Mouse (Mus musculus) Patski (cell line): ENCODE data around the gene Meiob. TPM values are rescaled to one million over a fixed set of nuclear protein-coding genes. Genes with fewer than 3 reads are reported as not detected.

ENCODE experiments used
- ATAC-seq: fragments of 100-300 bp; one replicate; pipeline ENCODE4 v1.8.0; 2021
- CTCF ChIA-PET: fragments of 350-600 bp; sonication (Branson Sonifier 250); formaldehyde crosslinking; loops from one replicate; lab custom pipeline; 2022; ENCODE audit warnings: inconsistent platforms; lab: Charles Lee
- POLR2A ChIA-PET: fragments of 350-600 bp; sonication (Branson Sonifier 250); formaldehyde crosslinking; loops from one replicate; lab custom pipeline; 2022; ENCODE audit warnings: antibody characterized with exemption, inconsistent platforms; lab: Charles Lee
- DNase-seq: peaks from one replicate; pipeline ENCODE4 v3.0.0-alpha.2; 2011; ENCODE audit warnings: low read depth, low spot score
- H3K27me3 ChIP-seq: fragments of 371-371 bp; one replicate; pipeline ENCODE4 v1.5.1; 2021
- CTCF ChIP-seq: fragments of 100-300 bp; IDR thresholded peaks from one replicate; pipeline ENCODE4 v1.5.1; 2021
- in situ Hi-C: fragments of 300-500 bp; cut with MboI; formaldehyde crosslinking; loops from 3 replicates; pipeline ENCODE4 v1.11.1; 2018; ENCODE audit warnings: low pct_unique_long_range_greater_than_20kb, mixed read lengths
- polyA plus RNA-seq: library from polyadenylated mRNA; unstranded; gene quantifications from one replicate; pipeline ENCODE4 v1.2.3, GENCODE M21; 2021

Gene Meiob
- polyA plus RNA-seq, 1 experiment from 2014 or later = 0.09 TPM

DNA sequence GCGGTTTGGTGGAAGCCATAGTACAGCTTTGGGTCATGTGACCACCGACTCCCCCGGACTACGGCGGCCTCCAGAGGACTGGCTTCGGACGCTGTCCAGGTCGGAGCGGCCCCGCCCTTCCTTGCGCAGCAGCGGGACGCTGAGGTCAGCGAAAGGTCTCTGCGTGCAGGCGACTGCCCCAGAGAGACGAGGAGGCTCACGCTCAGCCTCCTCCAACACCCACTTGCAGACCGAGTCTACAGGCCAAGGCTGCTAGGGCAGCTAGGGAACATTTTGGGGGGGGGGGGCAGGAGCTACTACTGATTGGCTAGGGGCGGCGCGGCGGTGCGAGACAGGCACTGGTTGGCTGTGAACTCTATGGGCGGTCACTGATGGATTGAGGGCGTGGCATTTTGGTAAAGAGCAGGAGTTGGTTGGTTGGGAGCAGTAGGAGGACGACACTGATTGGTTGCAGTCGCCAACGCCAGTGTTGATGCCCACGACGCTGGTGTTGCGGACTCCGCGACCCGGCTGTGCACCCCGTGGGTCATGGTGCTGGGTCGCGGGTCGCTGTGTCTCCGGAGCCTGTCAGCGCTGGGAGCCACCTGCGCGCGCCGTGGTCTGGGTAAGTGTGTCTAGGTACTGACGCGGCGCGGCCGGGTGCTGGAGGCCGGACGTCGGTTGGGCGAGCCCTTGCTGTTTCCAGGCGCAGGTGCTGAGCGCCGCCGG lies 46.1 kb downstream of the Meiob start, which contains the start of gene Fahd1:
Fahd1 (minus strand) TSS at position 300 of the 708 bp plus-strand sequence.
- DNase-seq (peak; percentile 86), ATAC-seq (peak; percentile 97)
- no peaks in the 10 kb centered on the region for H3K27me3 ChIP-seq
- TF ChIP-seq CTCF = no peak
- in situ Hi-C loops = no loop called here
- ChIA-PET CTCF (interaction anchor here (1.0 to 1.6 kb wide), 3 partner anchors 10 to 32 kb away, joined by 3 read pairs; partner anchors contain the start of gene Hagh), POLR2A (interaction anchor here (0.9 to 1.4 kb wide), 6 partner anchors 10 to 47 kb away, joined by 3 to 5 read pairs (median 3); partner anchors contain the start of genes Eme2 and Mrps34)

DNA sequence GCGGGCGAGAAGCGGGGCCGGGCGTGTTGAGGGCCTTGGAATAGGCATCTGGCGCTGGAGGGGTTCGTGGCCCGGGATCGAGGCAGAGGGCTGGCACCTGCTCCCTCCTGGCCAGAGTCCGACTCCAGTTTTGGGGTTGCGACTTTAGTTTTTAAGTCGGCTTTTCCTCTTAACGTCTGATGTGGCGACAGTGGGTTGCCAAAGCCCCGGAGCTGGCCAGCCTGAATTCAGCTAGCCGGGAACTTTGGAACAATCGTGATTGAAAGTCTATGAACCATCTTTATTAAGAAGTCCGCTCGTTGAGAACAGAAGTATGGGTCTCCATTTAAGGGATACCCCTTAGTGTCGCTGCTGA lies 46.7 kb downstream of the Meiob start:
- TF ChIP-seq CTCF = no peak
- POLR2A ChIA-PET = interaction anchor here (1.0 to 1.3 kb wide), 3 partner anchors 12 to 46 kb away, joined by 3 to 5 read pairs (median 3); no protein-coding TSS in a partner anchor

DNA sequence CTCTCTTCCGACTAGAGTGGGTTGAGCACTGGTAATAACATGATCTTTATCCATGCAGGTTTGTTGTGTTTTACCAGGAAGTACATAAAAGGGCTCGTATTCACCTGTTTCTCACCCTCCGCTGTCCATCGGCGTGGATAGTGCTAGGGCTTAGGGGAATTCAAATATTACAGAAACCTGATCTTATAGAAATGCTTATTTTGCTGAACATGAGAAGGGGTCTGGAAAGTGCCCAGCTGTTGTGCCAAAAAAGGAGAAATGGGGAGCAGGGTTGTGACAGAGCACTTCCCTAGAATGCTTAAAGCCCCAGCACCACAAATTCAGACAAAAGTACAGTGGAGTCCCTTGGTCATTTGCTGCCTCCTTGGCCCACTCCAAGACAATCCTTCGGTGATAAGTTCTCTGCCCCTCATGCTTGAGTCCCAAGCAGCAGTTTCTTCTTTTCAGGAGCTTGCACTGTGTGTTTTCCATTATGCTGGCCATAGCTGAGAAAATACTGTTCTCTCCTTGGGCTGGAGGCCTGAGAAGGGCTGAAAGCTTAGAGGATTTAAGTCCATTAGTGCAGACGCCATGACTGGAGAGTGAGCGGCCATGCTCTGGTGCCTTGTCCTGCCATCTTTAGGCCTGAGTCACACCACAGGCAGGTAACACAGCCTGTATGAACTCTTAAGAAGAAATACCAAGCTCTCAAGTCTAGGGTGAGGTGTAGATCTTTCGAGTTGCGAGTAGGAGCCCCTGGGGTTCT lies 47.5 kb downstream of the Meiob start:
- in situ Hi-C loops = no loop called here
- no peaks in the 10 kb centered on the region for H3K27me3 ChIP-seq
- POLR2A ChIA-PET = interaction anchor here (1.0 kb wide), 1 partner anchor 11 kb away, joined by 3 read pairs; no protein-coding TSS in a partner anchor
- CTCF ChIA-PET = interaction anchor here (1.0 to 1.6 kb wide), 2 partner anchors 11 to 30 kb away, joined by 3 read pairs; partner anchors contain the start of gene Hagh
- no peak for ATAC-seq
- TF ChIP-seq CTCF = no peak
- no peak for DNase-seq

More for the DNA sequence above, 46.7 kb downstream of the Meiob start:
- H3K27me3 ChIP-seq = no peaks in the 10 kb centered on the region
- ATAC-seq (no peak), DNase-seq (no peak)
- CTCF ChIA-PET = interaction anchor here (1.0 to 1.6 kb wide), 3 partner anchors 11 to 31 kb away, joined by 3 read pairs; partner anchors contain the start of gene Hagh
- in situ Hi-C loops = no loop called here

DNA sequence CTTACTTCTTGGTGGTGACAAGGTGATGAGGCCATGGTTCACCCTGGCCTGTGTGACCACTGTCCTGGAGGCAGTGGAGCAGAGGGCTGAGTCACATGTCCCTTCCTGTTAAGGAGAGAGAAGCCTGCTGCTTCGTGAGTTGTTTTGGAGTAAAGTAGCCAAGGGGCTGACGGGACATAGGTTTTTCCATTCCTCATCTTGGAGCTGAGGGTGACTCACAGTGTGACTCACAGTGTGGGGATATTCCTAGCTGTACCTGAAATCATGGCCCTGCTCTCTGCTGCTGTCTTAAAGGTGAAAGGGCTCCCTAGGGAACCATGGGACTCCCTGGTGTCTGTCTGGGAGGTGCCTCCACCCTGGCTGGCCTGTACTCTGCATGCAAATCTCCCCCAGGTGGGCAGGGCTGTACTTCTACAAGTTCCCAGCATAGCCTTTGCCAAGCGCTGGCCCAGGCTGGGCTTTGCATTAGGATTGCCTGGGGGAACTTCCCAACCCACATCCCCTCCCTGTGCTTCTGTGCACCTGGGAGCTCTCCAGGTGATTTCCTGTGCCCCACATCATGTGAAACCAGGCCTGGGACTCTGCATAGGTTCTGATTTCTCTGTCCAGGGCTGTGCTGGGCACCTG lies 51.9 kb downstream of the Meiob start:
- ChIA-PET CTCF (no interaction called here), POLR2A (no interaction called here)
- in situ Hi-C loops = no loop called here
- H3K27me3 ChIP-seq = no peaks in the 10 kb centered on the region
- TF ChIP-seq CTCF = no peak
- ATAC-seq (peak; percentile 76), DNase-seq (peak; percentile 75)

DNA sequence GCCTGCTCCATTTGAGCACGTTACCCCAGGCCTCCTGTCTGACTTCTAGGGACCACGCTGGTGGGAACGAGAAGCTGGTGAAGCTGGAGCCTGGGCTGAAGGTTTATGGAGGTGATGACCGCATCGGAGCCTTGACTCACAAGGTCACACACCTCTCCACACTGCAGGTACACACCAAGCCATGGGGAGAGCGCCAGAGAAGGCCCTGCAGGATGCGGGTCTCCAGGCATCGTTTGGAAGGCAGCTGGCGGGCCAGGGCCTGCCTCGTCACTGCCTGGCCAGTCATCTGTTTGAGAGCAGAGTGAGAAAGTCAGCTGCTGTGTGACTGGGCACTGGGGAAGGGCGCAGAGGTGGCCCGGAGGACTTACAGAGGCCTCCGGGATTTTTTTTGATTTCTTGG lies 52.5 kb downstream of the Meiob start:
- H3K27me3 ChIP-seq = no peaks in the 10 kb centered on the region
- in situ Hi-C loops = no loop called here
- POLR2A ChIA-PET = interaction anchor here (1.0 kb wide), 1 partner anchor 19 kb away, joined by 4 read pairs; no protein-coding TSS in a partner anchor
- no peak for DNase-seq
- no peak for TF ChIP-seq CTCF
- CTCF ChIA-PET = no interaction called here
- ATAC-seq = no peak

DNA sequence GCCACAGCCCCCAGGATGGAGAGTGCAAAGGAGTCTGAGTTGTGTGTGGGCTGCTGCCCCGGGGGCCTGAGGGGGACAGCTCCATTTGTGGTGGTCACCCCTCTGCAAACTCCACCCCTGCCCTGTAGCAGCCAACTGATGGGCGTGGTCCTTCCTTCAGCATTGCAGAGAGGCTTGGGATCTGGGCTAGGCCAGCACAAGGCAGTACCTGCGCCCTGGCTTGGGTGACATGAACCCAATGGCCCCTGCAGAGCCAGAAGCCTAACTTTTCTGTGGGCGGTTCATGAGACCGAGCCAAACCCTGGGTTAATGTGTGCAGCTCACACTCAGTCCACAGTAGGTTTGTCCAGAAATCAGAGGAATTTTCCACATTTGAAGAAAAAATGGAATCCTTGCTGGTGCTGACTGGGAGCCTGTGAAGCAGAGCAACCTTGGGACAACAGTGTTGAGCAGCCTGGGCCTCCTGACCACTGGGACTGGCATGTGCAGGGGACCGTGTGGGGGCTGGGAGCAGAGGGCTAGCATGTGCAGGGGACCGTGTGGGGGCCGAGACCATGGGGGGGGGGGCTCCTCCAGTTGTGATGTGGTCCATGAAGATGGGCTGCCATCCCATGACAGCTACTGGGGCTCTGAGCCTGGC lies 53.9 kb downstream of the Meiob start:
- H3K27me3 ChIP-seq = no peaks in the 10 kb centered on the region
- no peak for ATAC-seq
- in situ Hi-C loops = no loop called here
- ChIA-PET POLR2A (interaction anchor here (0.7 to 1.6 kb wide), 2 partner anchors 9 to 14 kb away, joined by 3 read pairs; no protein-coding TSS in a partner anchor), CTCF (no interaction called here)
- no peak for TF ChIP-seq CTCF
- no peak for DNase-seq

DNA sequence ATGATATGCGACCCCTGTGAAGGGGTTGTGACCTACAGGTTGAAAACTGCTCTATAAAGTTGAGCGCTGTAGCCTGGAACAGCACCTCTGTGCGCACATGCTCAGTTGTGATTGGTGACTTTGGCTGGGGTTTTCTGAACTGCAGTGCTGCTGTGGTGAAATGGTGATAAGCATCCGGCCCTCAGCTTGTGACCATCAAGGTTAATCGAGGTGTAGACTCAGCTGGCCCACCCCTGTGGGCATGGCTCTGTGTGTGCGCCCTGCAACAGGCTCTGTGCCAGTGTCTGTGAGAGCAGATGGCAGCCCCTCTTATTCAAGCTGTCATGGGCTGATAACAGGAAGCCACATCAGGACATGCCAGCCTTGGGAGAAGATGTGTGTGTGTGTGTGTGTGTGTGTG lies 54.9 kb downstream of the Meiob start:
- CTCF ChIA-PET = no interaction called here
- DNase-seq = no peak
- in situ Hi-C loops = no loop called here

DNA sequence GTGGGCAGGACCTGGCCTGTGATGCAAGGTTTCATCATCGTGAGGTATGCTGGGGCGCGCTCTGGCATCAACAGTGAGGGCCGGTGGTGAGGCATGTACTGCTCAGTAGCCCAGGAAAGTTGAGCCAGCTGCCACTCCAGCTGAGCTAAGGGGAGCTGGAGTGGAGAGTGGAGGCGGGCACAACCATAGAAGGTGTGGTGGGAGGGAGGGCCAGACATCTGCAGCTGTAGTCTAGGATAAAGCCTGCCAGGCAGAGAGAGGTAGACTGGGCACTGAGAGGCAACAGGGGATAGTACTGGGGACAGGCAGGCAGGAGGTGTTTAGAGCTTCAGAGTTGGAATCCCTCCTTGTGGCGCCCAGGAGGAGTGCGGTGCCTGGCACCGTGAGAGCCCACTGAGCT lies 56.0 kb downstream of the Meiob start:
- ChIA-PET POLR2A (interaction anchor here (1.3 kb wide), 1 partner anchor 35 kb away, joined by 4 read pairs; the partner anchor contains the start of genes Eme2 and Mrps34), CTCF (interaction anchor here (0.7 to 2.0 kb wide), 2 partner anchors 9 to 44 kb away, joined by 3 to 7 read pairs; no protein-coding TSS in a partner anchor)
- H3K27me3 ChIP-seq = no peaks in the 10 kb centered on the region
- no peak for DNase-seq
- in situ Hi-C loops = no loop called here
- no peak for TF ChIP-seq CTCF
- ATAC-seq = no peak

More for the DNA sequence above, 54.9 kb downstream of the Meiob start:
- ATAC-seq = no peak
- POLR2A ChIA-PET = interaction anchor here (0.7 to 1.6 kb wide), 2 partner anchors 8 to 13 kb away, joined by 3 read pairs; no protein-coding TSS in a partner anchor
- no peak for TF ChIP-seq CTCF
- no peaks in the 10 kb centered on the region for H3K27me3 ChIP-seq

DNA sequence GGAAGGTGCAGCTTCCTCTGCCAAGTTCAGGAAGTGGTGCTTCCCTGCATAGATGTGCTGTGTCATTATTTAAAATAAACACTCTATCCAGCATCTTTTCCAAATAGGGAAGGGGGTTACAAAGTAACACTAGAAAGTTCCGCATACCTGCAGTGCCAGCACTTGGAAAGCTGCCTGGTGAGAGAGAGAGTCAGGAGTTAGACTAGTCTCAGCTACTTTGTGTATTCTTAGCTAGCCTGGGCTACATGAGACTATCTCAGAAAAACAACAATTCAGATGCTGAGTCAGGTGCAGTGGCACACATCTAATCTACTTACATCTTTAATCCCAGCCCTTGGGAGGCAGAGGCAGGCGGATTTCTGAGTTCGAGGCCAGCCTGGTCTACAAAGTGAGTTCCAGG lies 57.7 kb downstream of the Meiob start:
- ChIA-PET POLR2A (interaction anchor here (0.6 kb wide), 1 partner anchor 9 kb away, joined by 4 read pairs; no protein-coding TSS in a partner anchor), CTCF (interaction anchor here (0.8 to 2.0 kb wide), 2 partner anchors 7 to 18 kb away, joined by 3 to 7 read pairs; no protein-coding TSS in a partner anchor)
- H3K27me3 ChIP-seq = no peaks in the 10 kb centered on the region
- DNase-seq (no peak), ATAC-seq (no peak)
- in situ Hi-C loops = no loop called here
- no peak for TF ChIP-seq CTCF
